Mouse (Mus musculus): Measurements from ENCODE around the gene Cyp2c50.
"Not testable (repeated sequence)": the region's sequence is repeated elsewhere in the genome, so short reads cannot be mapped to it uniquely, and the experiment has no call there.

Cyp2c50 gene

GRCm38 (mm10) chr19:40089421-40089820, at the start of gene Cyp2c50:
Gene Cyp2c50, plus strand, starts transcription at chr19:40089688.
- not testable (repeated sequence) for DNase-seq (ENCODE audit: low spot score in 2 of 2)

DNA sequence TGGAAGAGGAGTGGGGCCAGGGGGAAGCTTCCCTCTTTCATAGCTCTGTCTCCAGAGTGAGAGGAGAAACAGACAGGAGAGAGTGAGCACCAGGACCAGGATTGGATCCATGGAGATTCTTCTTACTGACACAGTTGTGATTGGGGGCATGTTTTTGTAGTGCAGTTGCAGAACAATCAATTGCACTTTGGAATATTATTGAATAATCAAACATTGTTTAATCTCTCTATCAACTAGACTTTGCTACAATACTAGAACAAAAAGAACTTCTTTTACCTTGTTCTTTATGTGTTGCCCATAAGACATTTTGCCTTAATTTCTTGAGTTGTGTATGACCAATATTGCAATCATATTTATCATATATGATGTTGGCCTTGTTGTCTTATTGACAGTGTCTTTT, 15.8 kb upstream of the Cyp2c50 start, which contains the start of gene Cyp2c54:
Gene Cyp2c54, minus strand, starts transcription at position 127 of the 400 bp plus-strand sequence.
- DNase-seq (ENCODE audit: low spot score in 2 of 2), result no peak

- no peak for DNase-seq (ENCODE audit: low spot score in 2 of 2)
Observed at GRCm38 (mm10) chr19:40088381-40088780, 1.1 kb upstream of the Cyp2c50 start.

- no peak for DNase-seq (ENCODE audit: low spot score in 2 of 2)
Observed at GRCm38 (mm10) chr19:40091111-40091510, 1.6 kb downstream of the Cyp2c50 start.

GRCm38 (mm10) chr19:40119624-40120023, 30.1 kb downstream of the Cyp2c50 start:
- DNase-seq (ENCODE audit: low spot score in 2 of 2), result not testable (repeated sequence)

DNA sequence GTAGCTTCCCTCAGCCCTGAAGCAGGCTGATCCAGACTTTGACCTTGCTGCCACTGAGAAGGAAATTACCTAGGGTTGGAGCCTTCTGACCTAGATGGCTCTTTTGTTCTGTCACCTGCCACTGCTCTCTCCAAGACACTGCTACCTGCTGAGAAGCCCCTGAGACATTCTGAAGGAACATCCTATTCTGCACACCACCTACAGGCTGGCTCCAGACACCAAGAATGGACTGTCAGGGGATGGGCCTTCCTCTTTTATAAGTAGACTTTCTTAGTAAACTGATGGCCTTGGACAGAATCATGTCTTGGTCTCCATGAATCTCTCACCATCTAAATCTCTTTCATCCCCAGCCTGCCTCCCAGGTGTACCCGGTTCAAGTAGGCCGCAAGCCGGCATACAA, 35.7 kb downstream of the Cyp2c50 start:
- not testable (repeated sequence) for DNase-seq (ENCODE audit: low spot score in 2 of 2)

- DNase-seq (ENCODE audit: low spot score in 2 of 2), result not testable (repeated sequence)
Observed at GRCm38 (mm10) chr19:40126996-40127395, 37.5 kb downstream of the Cyp2c50 start.
